Mouse (Mus musculus): ENCODE measurements around the gene Sp4.

The Sp4 gene

DNA sequence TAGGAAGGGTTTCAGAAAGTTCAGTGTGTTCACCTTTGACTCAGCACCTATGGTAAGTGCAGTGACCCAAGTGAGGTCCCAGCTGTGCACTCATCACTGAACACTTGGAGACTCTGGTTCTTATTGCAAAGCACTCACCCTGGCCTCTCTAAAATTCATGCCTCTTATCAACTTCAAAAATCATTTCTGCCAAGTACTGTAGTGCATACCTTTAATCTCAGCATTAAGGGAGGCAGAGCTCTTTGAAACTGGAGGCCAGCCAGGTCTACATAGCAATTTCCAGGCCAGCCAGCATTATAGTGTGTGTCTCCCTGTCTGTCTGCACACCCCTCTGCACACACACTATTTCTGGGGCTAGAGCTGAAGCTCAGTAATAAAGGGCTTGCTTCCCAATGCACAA lies 36.3 kb downstream of the Sp4 start:
- DNase-seq (ENCODE audit: low spot score in 2 of 2): no peak

DNA sequence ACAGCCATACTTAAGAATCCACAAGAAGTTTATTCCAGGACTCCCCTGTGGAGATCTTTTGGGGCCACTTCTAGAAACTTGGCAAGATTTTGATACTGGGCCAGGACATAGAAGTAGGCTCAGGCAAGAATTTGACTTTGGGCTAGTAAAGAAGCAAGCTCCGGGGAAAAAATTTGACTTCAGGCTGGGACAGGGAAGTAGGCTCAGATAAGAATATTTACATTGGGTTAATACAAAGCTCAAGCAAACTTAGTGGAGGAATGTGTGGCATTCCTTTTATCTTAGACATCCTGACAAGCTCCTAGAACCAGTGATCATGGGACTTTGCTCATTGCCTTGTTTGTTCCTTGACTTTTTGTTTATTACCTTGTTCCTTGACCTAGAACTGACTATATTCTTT lies 37.4 kb downstream of the Sp4 start:
- no peak for DNase-seq (ENCODE audit: low spot score in 2 of 2)

DNA sequence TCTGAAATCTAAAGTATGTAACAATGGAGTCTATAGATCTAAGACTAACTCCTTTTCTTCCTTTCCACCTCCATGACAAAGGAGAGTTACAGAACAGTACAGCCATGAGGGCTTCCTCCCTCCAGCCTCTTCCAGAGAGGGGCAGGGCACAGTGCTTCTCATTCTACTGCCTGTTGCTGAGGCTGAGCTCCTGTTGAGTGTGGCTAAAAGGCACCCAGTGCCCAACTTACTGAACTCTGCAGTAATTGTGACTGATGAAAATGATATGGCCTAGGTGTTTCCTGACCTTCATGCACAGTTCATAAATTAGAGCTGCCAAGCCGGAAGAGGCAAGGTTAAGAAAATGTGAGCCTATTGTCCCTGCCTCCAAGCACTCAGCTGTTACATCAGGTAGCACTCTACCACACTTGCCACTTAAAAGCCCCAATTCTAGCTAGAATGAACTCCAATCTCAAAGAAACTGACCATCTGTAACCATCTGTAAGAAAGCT lies 45.9 kb downstream of the Sp4 start:
- no peak for DNase-seq (ENCODE audit: low spot score in 2 of 2)

DNA sequence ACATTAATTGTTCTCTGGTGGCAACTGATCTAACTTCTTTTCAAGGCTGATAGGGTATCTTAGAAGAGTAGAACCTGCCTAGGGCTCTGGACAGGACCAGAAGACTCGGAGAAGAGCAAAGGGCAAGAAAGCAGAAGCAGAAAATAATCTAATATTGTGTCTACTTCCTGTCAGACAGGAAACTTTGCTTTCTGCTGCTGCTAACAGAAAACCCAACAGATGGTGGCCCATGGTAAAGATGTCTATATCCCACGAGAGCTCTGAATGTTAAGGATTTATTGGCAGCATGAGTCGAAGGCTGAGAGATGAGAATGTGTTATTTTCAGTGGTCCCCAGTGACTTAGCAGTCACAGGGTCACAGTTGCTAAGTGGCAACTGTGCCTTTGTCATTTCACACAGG lies 80.1 kb downstream of the Sp4 start:
- DNase-seq (ENCODE audit: low spot score in 2 of 2): no peak

DNA sequence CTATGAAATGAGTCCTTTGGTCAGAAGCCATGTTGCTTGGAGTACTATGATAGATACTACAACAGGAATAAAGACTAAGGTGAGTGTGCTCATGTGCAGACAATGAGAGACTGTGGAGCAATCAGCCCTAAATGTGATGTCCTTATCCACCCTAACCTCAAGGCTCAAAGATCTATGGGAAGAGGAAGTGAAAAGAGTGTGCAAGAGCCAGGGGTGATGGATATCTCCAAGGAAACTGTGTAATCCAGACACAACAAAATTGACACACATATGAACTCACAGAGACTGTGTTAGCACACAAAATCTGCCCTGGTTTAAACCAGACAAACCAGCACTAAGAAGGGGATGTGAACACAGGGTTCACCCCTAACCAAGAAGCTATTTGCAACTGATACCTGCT lies 81.2 kb downstream of the Sp4 start:
- no peak for DNase-seq (ENCODE audit: low spot score in 2 of 2)

DNA sequence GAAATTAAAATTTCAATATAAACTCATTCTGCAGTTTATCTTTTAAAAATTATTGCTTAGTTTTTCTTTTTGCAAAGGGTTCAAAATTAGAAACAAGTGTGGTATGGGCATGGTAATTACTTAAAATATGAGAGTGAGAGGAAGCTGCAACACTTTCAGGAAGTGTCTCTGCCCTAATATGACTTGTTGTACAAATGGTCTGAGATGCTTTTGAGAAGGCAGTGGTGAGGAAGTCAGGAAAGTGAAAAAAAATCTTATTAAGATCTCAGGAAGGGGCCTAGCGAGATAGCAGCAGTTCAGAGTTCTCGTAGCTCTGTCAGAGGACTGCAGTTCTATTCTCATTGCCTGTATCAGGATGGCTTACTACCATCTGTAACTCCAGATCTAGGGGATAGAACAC lies 89.1 kb downstream of the Sp4 start:
- DNase-seq (ENCODE audit: low spot score in 2 of 2): no peak

DNA sequence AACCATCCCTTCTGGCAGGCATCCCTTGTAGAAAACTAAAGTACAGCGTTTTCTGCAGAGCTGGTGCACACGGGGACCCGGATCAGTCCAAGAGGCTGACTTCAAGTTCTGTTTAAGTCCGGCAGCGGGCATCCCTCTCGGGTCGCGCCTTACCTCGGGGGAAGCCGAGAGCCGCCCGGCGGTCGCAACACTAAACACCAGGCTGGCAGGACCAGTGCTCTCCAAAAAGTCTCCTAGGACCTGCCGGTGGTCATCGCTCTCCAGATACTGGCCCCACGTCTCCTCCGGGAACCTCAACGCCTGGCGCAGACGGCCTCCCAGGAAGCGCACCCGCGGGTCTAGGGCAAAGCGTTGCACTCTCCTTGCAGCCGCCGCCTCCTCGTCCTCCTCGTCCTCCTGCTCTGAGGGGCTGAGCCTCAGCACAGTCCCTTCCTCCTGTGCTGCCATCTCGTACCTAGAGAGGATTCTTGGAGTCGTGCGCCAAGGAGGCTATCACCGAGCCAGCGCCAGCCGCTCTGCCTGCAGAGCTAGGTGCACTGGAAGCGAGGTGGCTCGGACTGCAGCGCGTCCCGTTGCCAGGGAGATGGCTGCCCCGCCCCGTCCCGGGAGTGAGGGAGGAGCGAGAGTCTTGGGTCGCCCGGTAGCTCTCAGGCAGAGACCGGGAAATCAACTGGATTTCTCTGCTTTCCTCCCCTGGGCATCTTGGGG lies 102.7 kb downstream of the Sp4 start, which contains the start of gene Dnah11:
Dnah11 (minus strand) TSS at position 658 of the 708 bp plus-strand sequence.
- peak; percentile 32 to 46 for DNase-seq (ENCODE audit: low spot score in 2 of 2)

DNA sequence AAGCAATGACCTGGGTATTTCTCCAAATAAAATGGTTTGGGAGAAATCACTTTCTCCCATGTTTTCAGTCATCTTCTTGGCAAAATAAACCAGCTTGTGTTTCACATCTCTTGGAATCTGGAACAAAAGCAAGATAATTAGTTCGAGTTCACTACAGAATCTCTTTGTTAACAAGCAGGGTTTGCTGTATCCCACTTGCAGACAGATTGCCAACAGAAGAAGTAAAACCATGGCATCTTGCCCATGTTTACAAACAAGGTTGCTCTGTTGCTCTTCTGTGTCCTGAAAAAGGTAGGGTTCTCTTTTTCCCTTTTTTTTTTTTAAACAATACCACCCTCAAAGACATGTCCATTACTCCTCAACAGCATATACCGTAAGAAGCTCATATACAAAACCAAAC lies 104.7 kb downstream of the Sp4 start:
- no peak for DNase-seq (ENCODE audit: low spot score in 2 of 2)

DNA sequence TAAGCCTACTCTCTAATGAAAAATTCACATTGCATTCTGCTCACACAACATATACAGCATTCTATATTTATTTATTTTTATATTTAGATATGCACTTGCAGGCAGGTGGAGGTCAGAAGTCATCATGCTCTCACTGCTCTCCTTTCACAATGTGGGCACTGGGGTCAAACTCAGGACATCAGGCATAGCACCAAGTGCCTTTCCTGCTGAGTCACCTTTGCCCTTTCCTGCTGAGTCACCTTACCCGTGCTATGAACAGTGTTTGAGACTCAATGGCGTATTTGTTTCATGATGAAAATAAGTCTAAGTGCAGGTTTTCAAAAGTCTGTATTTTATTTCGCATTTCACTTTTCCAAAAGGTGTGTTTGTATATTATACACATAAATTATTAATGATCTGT lies 111.7 kb downstream of the Sp4 start:
- no peak for DNase-seq (ENCODE audit: low spot score in 2 of 2)

DNA sequence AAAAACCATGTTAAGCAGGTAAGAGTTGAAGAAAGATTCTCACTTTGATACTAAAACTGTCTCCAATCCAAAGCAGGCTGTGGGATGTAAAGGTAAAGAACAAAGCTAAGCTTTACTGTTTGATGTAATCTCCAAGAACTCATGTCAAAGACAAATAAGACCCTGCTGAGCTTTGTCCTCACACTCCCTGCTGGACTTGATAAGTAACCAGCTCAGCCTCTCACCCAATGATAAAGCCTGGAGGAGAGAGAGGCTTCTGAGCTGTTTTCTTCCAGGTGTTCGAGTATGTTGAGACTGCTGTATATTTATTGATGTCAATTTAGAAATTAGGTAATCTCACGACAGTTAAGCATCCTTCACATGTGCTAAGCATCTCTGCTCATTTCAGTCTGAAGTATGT lies 113.6 kb downstream of the Sp4 start:
- no peak for DNase-seq (ENCODE audit: low spot score in 2 of 2)

DNA sequence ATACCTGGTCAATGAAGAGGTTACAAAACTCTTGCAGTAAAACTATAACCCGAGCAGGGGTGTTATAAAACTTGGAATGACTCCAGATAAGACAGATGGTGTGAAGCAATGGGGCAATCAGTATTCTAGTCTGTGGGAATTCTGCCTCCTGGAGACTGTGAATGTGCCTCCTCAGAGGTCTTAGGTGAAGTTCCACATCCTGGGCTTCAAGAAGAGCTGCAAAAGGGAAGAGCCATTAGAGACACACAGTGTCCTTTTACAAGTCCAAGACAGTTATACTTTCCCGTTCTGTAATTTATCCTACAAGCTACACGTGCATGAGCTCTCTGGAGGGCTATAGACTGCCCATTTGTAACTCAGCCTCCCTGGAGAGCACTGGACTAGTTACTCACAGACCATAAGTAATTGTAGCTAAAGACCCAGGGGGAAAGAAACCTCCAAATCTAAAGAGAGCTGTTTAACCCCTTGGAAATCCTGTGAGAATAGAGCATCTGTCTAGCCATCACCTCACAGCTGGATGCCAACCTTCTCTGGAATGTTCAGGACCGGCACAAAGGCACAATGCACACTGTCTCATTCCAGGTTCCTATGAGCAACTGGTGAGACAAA lies 114.3 kb downstream of the Sp4 start:
- no peak for DNase-seq (ENCODE audit: low spot score in 2 of 2)

DNA sequence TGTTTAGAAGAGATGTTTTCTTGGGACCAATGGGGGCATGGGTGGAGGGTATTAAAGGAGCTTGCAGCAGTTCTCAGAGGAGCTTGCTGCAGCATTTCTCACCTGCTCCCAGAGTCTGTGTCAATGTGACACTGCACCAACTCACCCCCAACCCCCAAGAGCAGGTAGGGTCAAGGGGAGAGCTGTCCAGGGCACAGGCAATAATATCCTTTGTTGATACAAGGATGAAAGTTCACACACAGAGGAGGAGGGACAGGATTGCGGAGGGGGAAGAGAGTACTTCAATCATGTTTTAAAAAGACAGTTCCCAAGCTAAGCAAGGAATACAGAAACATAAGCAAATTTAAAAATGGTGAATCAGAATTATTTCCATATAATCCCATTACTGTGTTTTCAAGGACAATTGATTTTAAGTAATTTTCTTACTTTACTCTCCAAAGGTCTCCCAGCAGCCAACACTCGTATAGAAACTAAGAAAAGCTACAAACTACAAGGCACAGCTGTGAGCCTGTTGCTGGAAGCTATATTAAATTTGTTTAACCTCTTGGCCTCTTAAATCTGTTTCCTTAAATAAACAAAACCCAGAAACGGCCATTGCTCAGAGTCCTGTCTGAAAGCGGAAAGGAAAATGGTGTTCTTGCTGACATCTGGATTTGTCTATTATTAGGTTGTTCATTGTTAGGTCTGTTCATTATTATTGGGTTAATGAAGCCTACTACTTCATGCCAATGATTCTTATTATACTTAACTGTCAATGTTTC lies 114.9 kb downstream of the Sp4 start:
- no peak for DNase-seq (ENCODE audit: low spot score in 2 of 2)

Data from right cerebral cortex, adult 2 months (tissue).